Mouse (Mus musculus) adrenal gland, postnatal 14 days (tissue): ENCODE measurements around the gene Trpc7. TPM values are rescaled to one million over a fixed set of nuclear protein-coding genes. Genes with fewer than 3 reads are reported as not detected.

Experiments used
- DNase-seq: peaks from one replicate; pipeline ENCODE4 v3.0.0; 2021; ENCODE audit warnings: mixed read lengths
- total RNA-seq: library from RNA; stranded (reverse); gene quantifications from 2 replicates; pipeline ENCODE4 v1.2.3, GENCODE M21; 2021

The Trpc7 gene
- total RNA-seq, 1 experiment from 2014 or later: 0.33 TPM

DNA sequence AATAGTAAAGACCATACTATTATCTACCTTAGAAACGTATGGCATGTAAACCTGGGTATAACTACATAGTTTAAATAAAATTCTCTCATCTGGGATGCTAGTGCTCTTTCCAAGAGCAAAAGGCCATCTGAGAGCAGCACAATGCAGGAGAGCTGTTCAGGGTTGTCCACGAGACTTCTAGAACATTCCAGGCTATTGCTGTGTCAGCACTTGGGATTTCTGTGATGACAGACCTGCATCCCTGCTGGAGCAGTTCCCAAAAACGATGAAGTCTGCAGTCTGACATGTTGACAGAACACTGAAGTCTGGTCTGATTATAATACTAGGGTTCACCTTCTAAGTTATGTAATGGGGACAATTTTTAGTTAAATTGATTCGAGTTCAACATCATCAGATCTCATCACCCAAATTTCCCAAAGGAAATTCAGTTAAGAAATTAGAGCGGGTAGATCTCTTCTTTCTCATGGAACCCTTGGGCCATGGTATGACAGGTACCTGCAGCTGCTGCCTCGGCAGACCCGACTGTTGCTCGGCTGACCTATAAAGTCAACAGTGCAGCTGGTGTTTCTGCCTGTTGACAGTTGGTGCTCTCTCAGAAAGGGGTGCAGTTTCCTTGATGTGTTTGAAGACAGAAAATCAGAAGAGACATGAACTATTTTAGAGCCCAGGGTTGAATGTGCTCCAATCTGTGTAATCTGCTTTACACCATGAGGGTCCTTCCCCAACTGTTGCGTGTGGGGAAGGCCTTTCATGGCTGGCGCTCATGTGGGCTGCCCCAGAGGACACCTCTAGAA is 148.9 kb downstream of the Trpc7 start:
- DNase-seq: no peak

DNA sequence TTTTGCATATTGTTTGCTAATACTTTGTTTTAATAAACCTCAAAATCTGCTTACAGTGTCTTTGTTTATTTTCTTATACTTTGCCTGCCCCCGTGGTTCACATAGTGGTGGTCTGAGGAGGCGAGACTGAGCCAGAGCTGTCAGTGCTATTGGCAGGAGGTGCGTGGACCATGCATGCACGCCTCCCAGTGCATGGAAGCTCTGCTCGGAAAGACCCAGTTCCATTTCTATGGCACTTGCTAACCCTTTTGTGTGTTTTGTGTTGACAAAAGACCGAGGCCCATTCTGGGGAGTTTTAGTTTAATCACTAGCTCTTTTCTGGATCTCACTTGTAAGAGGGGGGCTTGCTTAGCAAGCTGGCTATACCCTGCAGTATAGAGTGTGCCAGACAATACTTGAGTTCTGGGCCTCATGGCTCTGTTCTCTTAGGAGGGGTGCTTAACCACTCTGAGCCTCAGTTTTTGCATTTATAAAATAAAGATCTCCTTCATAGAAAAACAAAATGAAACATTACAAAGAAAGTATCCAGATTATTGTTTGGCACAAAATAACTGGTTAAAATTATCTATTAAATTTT is 153.4 kb downstream of the Trpc7 start:
- no peak for DNase-seq

DNA sequence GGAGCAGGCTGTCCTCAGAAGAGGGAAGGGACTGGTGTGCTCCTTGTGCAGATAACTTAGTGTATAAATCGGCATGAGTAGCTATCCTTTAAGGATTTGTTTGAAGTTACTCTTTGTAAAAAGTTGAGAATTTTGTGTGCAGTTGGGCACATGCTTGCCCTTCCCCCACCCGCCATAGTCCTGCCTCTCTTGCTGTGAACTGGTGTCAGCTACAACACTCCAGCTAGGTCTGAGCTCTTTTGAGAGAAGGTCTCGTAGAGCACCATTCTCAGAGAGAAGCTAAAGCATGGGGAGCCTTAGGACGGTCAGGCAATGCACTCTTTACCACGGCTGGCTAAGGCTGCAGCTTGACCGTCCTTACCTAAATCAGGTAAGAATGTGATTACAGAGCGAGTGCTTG is 154.1 kb downstream of the Trpc7 start:
- DNase-seq: no peak

DNA sequence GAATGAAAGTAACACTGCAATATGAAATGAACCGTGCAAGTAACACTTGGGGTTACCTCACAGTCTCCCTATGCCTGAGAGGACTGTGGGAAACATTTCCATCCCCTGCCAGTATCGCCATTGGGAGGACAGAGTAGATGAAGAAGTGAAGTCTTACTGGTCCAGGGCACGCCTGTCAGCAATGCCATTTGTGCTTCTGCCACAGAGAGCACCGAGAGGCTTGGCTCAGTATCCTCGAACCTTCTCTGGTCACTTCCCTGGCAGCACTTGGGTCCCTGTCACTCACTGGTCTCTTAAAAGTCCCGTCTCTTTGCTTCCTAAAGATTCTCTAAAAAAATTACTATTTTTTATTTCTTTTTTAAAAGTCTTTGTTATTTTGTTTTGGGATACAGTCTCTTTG is 155.3 kb downstream of the Trpc7 start:
- DNase-seq: no peak

DNA sequence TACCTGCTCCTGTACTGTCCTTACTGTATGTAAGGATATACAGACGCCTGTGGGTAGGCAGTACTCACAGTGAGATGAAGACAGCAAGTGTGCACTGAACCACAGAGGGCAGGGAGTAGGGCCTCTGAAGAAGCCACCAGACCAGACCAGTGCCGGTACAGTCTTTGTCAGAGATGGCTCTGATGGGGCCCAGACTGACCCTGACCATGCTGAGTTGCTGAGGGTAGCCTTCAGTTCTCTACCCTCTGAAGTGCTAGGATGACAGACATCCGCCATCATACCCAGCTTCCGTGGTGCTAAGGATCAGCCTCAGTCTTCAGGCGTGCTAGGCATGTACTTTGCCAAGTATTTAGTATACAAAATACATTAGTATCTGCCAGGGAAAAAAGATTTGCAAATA is 156.2 kb downstream of the Trpc7 start:
- DNase-seq: no peak

DNA sequence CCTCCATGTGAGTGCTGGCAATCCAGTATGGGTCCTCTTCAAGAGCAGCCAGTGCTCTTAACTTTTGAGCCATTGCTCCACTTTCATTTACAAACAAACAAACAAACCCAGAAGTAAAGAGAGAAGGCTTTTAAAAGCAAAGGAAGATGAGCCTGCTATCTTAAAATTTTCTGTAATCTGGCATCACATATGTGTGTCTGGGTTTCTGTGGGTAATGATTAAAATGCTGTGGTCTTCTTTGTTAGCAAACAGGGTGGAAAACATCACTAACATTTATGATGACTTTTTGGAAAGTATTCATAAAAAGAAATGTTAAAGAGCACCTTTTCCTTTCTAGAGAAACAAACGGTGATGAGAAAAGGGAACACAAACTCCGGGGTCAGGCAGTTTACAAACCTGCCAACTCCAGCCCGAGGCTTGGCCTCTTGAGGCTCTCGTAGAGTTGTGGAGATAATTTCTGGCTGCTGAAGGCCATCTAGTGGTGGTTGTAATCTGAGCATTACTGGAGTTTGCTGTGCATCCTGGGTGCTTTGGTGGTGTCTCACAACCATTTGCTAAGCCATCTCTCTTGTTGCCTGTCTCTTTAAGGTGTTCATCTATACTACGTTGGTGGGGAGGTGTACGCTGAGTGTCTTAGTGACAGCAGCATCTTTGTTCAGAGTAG is 160.4 kb downstream of the Trpc7 start:
- peak; percentile 61 for DNase-seq

DNA sequence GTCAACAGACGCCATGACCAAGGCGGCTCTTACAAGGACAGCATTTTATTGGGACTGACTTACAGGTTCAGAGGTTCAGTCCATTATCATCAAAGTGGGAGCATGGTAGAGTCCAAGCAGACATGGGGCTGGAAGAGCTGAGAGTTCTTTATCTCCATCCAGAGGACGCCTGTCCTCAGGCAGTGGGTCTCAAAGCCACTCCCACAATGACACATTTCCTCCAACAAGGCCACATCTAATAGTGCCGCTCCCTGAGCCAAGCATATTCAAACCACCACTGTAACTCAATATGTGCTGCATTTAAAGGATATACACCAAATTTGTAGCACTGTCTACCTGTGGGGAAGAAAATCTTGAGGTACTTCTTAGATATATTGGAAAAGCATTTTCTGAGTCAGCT is 161.2 kb downstream of the Trpc7 start:
- DNase-seq: no peak

DNA sequence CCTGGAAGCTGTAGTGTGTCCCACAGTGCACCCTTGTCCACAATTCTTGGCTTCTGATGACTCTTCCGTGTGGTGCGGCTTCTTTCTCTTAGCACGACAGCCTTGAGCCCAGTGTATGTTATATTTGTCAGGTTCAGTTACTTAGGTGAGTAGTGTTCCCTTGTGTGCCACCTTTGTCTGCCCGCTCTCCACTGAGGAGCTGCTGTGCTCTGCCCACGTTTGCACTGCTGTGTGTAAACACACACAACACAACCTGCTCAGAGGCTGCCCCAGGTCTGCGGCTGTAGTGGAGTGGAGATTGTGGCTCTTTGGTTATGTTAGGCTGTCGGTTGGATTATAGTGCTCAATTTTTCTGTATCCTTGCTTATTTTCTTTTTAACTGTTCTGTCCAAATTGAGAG is 166.7 kb downstream of the Trpc7 start:
- DNase-seq: no peak

DNA sequence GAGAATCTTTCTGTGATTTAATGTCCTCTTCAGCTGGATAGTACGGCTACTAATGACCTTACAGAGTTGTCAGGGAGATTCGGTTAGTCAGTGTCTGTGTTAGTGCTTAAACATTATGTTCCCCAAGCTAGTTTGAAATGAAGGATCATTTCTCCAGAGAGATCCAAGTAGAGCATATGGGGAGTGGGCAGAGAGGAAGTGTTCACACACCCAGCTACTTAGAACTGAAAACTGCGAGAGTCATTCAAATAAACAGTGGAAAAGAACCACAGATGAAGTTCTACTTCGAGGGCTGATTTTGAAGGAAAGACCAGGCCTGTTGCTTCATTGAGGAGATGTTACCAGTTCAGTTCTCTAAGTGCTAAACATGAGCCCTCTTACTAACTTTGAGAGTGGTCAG is 169.2 kb downstream of the Trpc7 start:
- DNase-seq: no peak

Other genes starting within 250 kb of the Trpc7 start
- gene Smad5, start 193.0 kb downstream of the Trpc7 start, total RNA-seq: 50.9 and 61.1 TPM in 2 replicates
- not detected in 2 replicates for gene Gm45623, start 142.2 kb downstream of the Trpc7 start, total RNA-seq